Mouse (Mus musculus): ENCODE results near the gene Gipc2. TPM values are rescaled to one million over a fixed set of nuclear protein-coding genes. Genes with fewer than 3 reads are reported as not detected.

Gipc2 gene
- polyA plus RNA-seq, 1 experiment from 2014 or later, result 74.1 TPM

- H3K4me1 ChIP-seq (replicated peaks; ENCODE audit: insufficient read depth, low read length), result peaks cover 5% of the 10 kb centered on the region; the same call in 1 of the 2 replicates
- 38% methylated on average over 1 of the region's 1 CpGs for WGBS
- no peaks in the 10 kb centered on the region for H3K9me3 ChIP-seq (replicated peaks; ENCODE audit: low read length)
- H3K27ac ChIP-seq, result no peak overlapping the region
- DNase-seq (ENCODE audit: low spot score) (peak; percentile 77), ATAC-seq (replicated peaks; ENCODE audit: low FRiP score, low read depth) (no peak)
- no peaks in the 10 kb centered on the region for H3K27me3 ChIP-seq (ENCODE audit: insufficient read depth, low read length)
- H3K4me2 ChIP-seq (ENCODE audit: low read length), result no peak overlapping the region
- no peak for TF ChIP-seq CTCF (IDR thresholded peaks at IDR 0.05; ENCODE audit: low read depth)
- H3K4me3 ChIP-seq (replicated peaks; ENCODE audit: low read depth, low read length), result no peak overlapping the region
- H3K36me3 ChIP-seq (ENCODE audit: insufficient read depth, low read length), result no peaks in the 10 kb centered on the region
- no peak overlapping the region for H3K9ac ChIP-seq (ENCODE audit: low read depth, low read length)
These were observed 4.4 kb upstream of the Gipc2 start for GRCm38 (mm10) chr3:152170407-152170806.

GRCm38 (mm10) chr3:152168007-152168406 lies 2.0 kb upstream of the Gipc2 start:
- Histone ChIP-seq H3K27ac (no peak overlapping the region), H3K9ac (ENCODE audit: low read depth, low read length) (no peak overlapping the region), H3K36me3 (ENCODE audit: insufficient read depth, low read length) (no peaks in the 10 kb centered on the region), H3K9me3 (replicated peaks; ENCODE audit: low read length) (no peaks in the 10 kb centered on the region), H3K4me3 (replicated peaks; ENCODE audit: low read depth, low read length) (no peak overlapping the region), H3K4me2 (ENCODE audit: low read length) (no peak overlapping the region), H3K27me3 (ENCODE audit: insufficient read depth, low read length) (no peaks in the 10 kb centered on the region), H3K4me1 (replicated peaks; ENCODE audit: insufficient read depth, low read length) (peaks cover 5% of the 10 kb centered on the region; the same call in 1 of the 2 replicates)
- ATAC-seq (replicated peaks; ENCODE audit: low FRiP score, low read depth), result no peak
- 94% methylated on average over 10 of the region's 10 CpGs for WGBS
- no peak for TF ChIP-seq CTCF (IDR thresholded peaks at IDR 0.05; ENCODE audit: low read depth)
- DNase-seq (ENCODE audit: low spot score), result no peak

GRCm38 (mm10) chr3:152166699-152167451 lies 845 bp upstream of the Gipc2 start:
- ATAC-seq (replicated peaks; ENCODE audit: low FRiP score, low read depth) (no peak), DNase-seq (ENCODE audit: low spot score) (no peak)
- Histone ChIP-seq H3K4me3 (replicated peaks; ENCODE audit: low read depth, low read length) (no peak overlapping the region; the same call in 1 of the 2 replicates), H3K4me1 (replicated peaks; ENCODE audit: insufficient read depth, low read length) (peaks cover 5% of the 10 kb centered on the region; the same call in 1 of the 2 replicates), H3K9me3 (replicated peaks; ENCODE audit: low read length) (no peaks in the 10 kb centered on the region), H3K9ac (ENCODE audit: low read depth, low read length) (no peak overlapping the region), H3K36me3 (ENCODE audit: insufficient read depth, low read length) (no peaks in the 10 kb centered on the region), H3K27me3 (ENCODE audit: insufficient read depth, low read length) (no peaks in the 10 kb centered on the region), H3K27ac (no peak overlapping the region), H3K4me2 (ENCODE audit: low read length) (peak overlapping the region; percentile 49)
- 23% methylated on average over 29 of the region's 29 CpGs for WGBS
- TF ChIP-seq CTCF (IDR thresholded peaks at IDR 0.05; ENCODE audit: low read depth), result no peak

GRCm38 (mm10) chr3:152165351-152166098 lies 505 bp downstream of the Gipc2 start:
- Histone ChIP-seq H3K4me1 (replicated peaks; ENCODE audit: insufficient read depth, low read length) (no peaks in the 10 kb centered on the region; the same call in 1 of the 2 replicates), H3K9me3 (replicated peaks; ENCODE audit: low read length) (no peaks in the 10 kb centered on the region), H3K4me2 (ENCODE audit: low read length) (peak overlapping the region; percentile 93), H3K27ac (peak overlapping the region; percentile 74), H3K27me3 (ENCODE audit: insufficient read depth, low read length) (no peaks in the 10 kb centered on the region), H3K9ac (ENCODE audit: low read depth, low read length) (peak overlapping the region; percentile 58), H3K36me3 (ENCODE audit: insufficient read depth, low read length) (no peaks in the 10 kb centered on the region), H3K4me3 (replicated peaks; ENCODE audit: low read depth, low read length) (peak overlapping the region; percentile 58)
- no peak for TF ChIP-seq CTCF (IDR thresholded peaks at IDR 0.05; ENCODE audit: low read depth)
- DNase-seq (ENCODE audit: low spot score) (peak; percentile 47), ATAC-seq (replicated peaks; ENCODE audit: low FRiP score, low read depth) (peak; percentile 87)
- WGBS, result 3% methylated on average over 53 of the region's 53 CpGs

GRCm38 (mm10) chr3:152165014-152165350 lies 1.0 kb downstream of the Gipc2 start:
- Histone ChIP-seq H3K4me1 (replicated peaks; ENCODE audit: insufficient read depth, low read length) (no peaks in the 10 kb centered on the region; the same call in 1 of the 2 replicates), H3K27me3 (ENCODE audit: insufficient read depth, low read length) (no peaks in the 10 kb centered on the region), H3K4me3 (replicated peaks; ENCODE audit: low read depth, low read length) (peak overlapping the region; percentile 58), H3K4me2 (ENCODE audit: low read length) (peak overlapping the region; percentile 93), H3K9ac (ENCODE audit: low read depth, low read length) (peak overlapping the region; percentile 58), H3K36me3 (ENCODE audit: insufficient read depth, low read length) (no peaks in the 10 kb centered on the region), H3K27ac (peak overlapping the region; percentile 74), H3K9me3 (replicated peaks; ENCODE audit: low read length) (no peaks in the 10 kb centered on the region)
- no peak for TF ChIP-seq CTCF (IDR thresholded peaks at IDR 0.05; ENCODE audit: low read depth)
- ATAC-seq (replicated peaks; ENCODE audit: low FRiP score, low read depth), result no peak
- 40% methylated on average over 9 of the region's 9 CpGs for WGBS
- DNase-seq (ENCODE audit: low spot score), result no peak

GRCm38 (mm10) chr3:152163320-152163719 lies 2.7 kb downstream of the Gipc2 start:
- no peaks in the 10 kb centered on the region for H3K27me3 ChIP-seq (ENCODE audit: insufficient read depth, low read length)
- no peak for TF ChIP-seq CTCF (IDR thresholded peaks at IDR 0.05; ENCODE audit: low read depth)
- no peak overlapping the region for H3K4me3 ChIP-seq (replicated peaks; ENCODE audit: low read depth, low read length)
- no peak overlapping the region for H3K4me2 ChIP-seq (ENCODE audit: low read length)
- H3K9ac ChIP-seq (ENCODE audit: low read depth, low read length), result no peak overlapping the region
- 70% methylated on average over 8 of the region's 8 CpGs for WGBS
- no peaks in the 10 kb centered on the region for H3K36me3 ChIP-seq (ENCODE audit: insufficient read depth, low read length)
- H3K27ac ChIP-seq, result no peak overlapping the region
- no peaks in the 10 kb centered on the region for H3K9me3 ChIP-seq (replicated peaks; ENCODE audit: low read length)
- DNase-seq (ENCODE audit: low spot score) (no peak), ATAC-seq (replicated peaks; ENCODE audit: low FRiP score, low read depth) (no peak)
- no peaks in the 10 kb centered on the region; the same call in 1 of the 2 replicates for H3K4me1 ChIP-seq (replicated peaks; ENCODE audit: insufficient read depth, low read length)
